Mouse (Mus musculus) cerebellum, adult 2 months (tissue): ENCODE measurements around the gene Eif4e3. TPM values are rescaled to one million over a fixed set of nuclear protein-coding genes. Genes with fewer than 3 reads are reported as not detected.
A peak's percentile ranks its signal among the peaks of the same experiment; 100 is the strongest.

ENCODE experiments used
- DNase-seq, 2 experiments: peaks; one replicate each; pipeline ENCODE4 v3.0.0; 2021
- H3K27ac ChIP-seq: fragments of 200-500 bp; 2 replicates; pipeline ENCODE4 v1.5.1; 2012; ENCODE audit warnings: low read length, control low read depth, inconsistent platforms; ENCODE audit not compliant: insufficient read depth
- H3K27me3 ChIP-seq: fragments of 200-500 bp; 2 replicates; pipeline ENCODE4 v1.6.1; 2012; ENCODE audit warnings: inconsistent platforms, mild to moderate bottlenecking, low read length, moderate library complexity; ENCODE audit not compliant: control insufficient read depth, insufficient read depth
- H3K4me1 ChIP-seq: fragments of 200-500 bp; 2 replicates; pipeline ENCODE4 v1.6.1; 2011; ENCODE audit warnings: low read length; ENCODE audit not compliant: control insufficient read depth, insufficient read depth
- H3K4me3 ChIP-seq: fragments of 200-500 bp; replicated peaks from 2 replicates; pipeline ENCODE3; 2011; ENCODE audit warnings: mild to moderate bottlenecking, low read depth, low read length, control low read depth; ENCODE audit not compliant: insufficient read depth
- CTCF ChIP-seq: fragments of 200-500 bp; IDR thresholded peaks from 2 replicates; pipeline ENCODE4 v1.5.1; 2011; ENCODE audit warnings: low read depth, mild to moderate bottlenecking, control low read depth, low read length, moderate library complexity, borderline replicate concordance; ENCODE audit not compliant: insufficient read depth
- POLR2A ChIP-seq: fragments of 200-500 bp; IDR thresholded peaks from 2 replicates; pipeline ENCODE4 v1.6.1; 2011; ENCODE audit warnings: low read length, control low read depth, borderline replicate concordance; ENCODE audit not compliant: insufficient read depth
- WGBS: fragments of 180-500 bp; shearing (Covaris S2); methylation state at CpG from one replicate; pipeline ENCODE4 v1.1.7; 2018; 5-methylcytosine and 5-hydroxymethylcytosine counted together
- polyA plus RNA-seq: library from polyadenylated mRNA; depleted of rRNA; stranded (reverse); fragments of >200 nt; gene quantifications from 2 replicates; pipeline ENCODE4 v1.2.3, GENCODE M21; 2012

Eif4e3 gene
- polyA plus RNA-seq, 1 experiment, result 16.0 TPM

DNA sequence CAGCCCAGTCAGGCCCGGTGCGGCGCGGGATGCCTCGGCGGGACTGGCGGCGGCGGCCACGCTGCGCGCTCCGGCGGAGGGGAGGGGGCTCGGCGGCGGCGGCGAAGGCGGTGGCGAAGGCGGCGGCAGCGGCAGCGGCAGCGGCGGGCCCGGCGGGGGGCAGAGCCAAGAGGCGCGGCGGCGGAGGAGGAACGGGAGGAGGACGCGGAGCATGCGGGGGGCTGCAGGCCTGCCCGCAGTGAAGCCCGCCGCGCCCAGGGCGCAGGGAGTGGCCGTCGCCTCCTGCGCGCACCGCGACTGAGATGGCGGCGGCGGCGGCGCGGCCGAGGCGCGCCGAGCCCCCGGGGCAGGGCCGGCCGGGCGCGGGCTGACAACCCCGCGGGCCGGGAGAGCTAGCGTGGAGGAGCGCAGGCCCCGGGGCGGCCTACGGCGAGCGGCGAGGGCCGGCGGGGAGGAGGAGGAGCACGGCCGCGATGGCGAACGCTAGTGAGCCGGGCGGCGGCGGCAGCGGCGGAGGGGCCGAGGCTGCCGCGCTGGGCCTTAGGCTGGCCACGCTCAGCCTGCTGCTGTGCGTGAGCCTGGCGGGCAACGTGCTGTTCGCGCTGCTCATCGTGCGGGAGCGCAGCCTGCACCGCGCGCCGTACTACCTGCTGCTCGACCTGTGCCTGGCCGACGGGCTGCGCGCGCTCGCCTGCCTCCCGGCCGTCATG lies 25.8 kb upstream of the Eif4e3 start, which contains the start of gene Gpr27:
Gpr27 (plus strand) TSS at position 474 of the 710 bp plus-strand sequence.
- TF ChIP-seq POLR2A, result 0 out of 2 replicates have a peak, but pooled peaks have one; percentile 28
- TF ChIP-seq CTCF, result no peak
- Histone ChIP-seq H3K27ac (peak within 1 kb of the TSS; percentile 65), H3K27me3 (no peaks in the 10 kb centered on the region), H3K4me3 (peak within 1 kb of the TSS; percentile 60), H3K4me1 (no peaks in the 10 kb centered on the region; the same call in 1 of the 2 replicates)
- 2% methylated on average over 94 of the region's 112 CpGs for WGBS
- DNase-seq, result peak; percentile 47 to 74

DNA sequence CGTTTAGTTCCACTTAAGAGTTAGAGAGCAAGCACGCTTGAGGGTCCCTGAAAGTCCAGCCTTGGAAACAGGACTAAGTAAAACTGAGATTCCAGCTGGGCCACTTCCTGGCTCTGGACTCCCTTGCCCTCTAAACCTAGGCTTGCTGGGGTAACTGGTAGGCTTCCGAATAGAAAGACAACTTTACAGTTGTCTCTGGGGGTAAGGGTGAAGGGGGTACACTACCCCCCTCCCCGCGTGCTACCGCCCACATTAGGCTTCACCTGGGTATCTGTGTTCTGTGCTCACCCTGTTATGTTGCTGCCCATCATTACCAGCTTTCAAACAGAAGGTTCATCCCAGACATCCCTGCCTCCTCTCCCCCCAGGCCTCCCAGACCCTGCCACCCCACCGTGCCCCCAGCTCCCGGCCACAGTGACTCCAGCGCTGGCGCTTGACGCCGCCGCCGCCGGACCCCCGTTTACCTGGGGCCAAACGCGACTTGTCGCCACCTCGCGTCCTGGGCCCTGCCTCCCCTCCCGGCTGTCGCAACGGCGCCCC lies 25.2 kb upstream of the Eif4e3 start:
- peak overlapping the region; percentile 60 for H3K4me3 ChIP-seq
- 0 out of 2 replicates have a peak overlapping the region, but pooled peaks have one; percentile 65 for H3K27ac ChIP-seq
- 5% methylated on average over 25 of the region's 25 CpGs for WGBS
- DNase-seq, result no peak
- TF ChIP-seq POLR2A (no peak), CTCF (no peak)
- H3K27me3 ChIP-seq, result no peaks in the 10 kb centered on the region
- H3K4me1 ChIP-seq, result no peaks in the 10 kb centered on the region; the same call in 1 of the 2 replicates

DNA sequence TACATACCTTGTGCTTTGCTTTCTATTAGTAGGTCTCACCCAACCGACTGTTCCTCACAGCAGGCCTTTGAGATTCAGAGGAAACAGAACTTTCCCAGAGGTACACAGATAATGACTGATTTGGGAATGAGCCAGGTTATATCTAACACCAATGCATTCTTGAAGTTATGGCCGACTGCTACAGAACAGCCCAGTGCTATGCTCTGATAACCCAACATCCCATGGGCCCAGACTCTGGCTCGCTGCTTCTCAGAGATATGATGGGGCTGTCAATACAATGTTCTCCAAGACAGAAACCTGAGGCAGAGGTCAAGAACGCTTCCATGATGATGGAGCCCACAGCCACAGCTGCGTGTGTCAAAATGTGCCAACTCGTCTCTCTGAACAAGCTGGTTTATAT lies 21.9 kb upstream of the Eif4e3 start:
- Histone ChIP-seq H3K27me3 (no peaks in the 10 kb centered on the region), H3K27ac (no peak overlapping the region), H3K4me3 (no peak overlapping the region), H3K4me1 (no peaks in the 10 kb centered on the region)
- WGBS, result 75% methylated on average over 6 of the region's 6 CpGs
- no peak for DNase-seq
- TF ChIP-seq POLR2A (no peak), CTCF (no peak)

DNA sequence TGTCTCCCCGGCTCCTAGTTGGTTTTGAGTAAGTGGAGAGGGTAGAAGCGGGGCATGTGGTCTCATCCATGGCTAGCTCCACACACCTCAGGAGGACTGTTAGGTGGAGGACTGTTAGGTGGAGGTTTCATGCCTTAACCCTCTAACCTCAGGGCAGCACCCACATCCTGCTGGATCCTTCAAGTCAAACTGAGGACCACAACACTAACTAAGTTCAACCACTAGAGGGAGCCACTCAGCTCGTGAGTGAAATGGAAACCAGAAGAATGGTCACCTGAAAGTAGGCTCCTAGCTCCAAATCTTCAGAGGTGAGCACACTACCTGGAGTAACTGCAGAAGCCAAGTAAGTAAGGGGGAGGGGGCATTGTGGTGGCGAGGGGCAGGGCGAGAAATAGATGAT lies 18.3 kb upstream of the Eif4e3 start:
- Histone ChIP-seq H3K27ac (no peak overlapping the region), H3K4me3 (no peak overlapping the region), H3K4me1 (no peaks in the 10 kb centered on the region), H3K27me3 (no peaks in the 10 kb centered on the region)
- DNase-seq, result no peak
- TF ChIP-seq POLR2A (no peak), CTCF (peak; percentile 53; the same call in 1 of the 2 replicates)
- 62% methylated on average over 5 of the region's 5 CpGs for WGBS

DNA sequence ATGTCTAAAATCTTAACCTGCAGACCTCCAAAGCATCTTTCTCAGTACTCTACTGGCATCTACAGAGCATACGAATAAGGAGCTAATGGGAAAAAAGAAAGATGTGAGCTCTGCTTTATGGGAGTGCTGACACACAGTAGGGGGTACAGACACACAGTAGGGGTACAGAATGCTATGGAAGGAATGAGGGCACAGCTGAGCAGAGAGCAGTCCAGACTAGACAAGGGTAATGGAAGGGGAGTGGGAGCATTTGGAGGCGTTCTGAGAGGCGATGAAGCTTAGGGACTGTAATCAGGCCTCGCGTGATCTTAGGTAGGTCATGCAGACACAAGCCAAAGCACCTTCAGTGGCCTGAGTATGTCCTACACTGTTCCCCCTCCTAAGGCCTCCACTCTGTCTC lies 17.4 kb upstream of the Eif4e3 start:
- no peaks in the 10 kb centered on the region for H3K27me3 ChIP-seq
- no peak for DNase-seq
- no peak overlapping the region for H3K27ac ChIP-seq
- 98% methylated on average over 5 of the region's 5 CpGs for WGBS
- no peak overlapping the region for H3K4me3 ChIP-seq
- TF ChIP-seq POLR2A (no peak), CTCF (no peak)
- H3K4me1 ChIP-seq, result no peaks in the 10 kb centered on the region

DNA sequence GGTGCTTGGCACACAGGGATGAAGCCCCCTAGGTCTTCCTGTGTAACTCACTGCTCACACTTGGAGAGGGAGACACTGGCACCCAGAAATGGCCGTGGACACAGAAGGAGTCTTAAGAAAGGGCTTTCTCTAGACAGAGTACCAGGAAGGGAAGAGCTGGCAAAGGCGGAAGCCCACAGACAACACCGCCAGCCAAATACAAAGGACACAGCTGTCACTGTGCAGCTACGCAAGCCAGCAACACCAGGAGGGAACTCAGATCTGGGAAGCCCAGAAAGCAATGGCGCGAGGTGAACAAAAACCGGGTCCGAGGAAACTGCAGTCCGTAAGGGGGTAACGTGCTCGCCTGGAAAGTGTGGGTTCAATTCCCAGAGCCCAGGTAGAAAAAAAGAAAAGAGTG lies 11.5 kb upstream of the Eif4e3 start:
- DNase-seq, result peak in 1 of 2 experiments; percentile 29
- Histone ChIP-seq H3K4me3 (peak overlapping the region; percentile 45), H3K4me1 (peaks cover 9% of the 10 kb centered on the region), H3K27me3 (no peaks in the 10 kb centered on the region), H3K27ac (no peak overlapping the region)
- TF ChIP-seq CTCF, result no peak
- TF ChIP-seq POLR2A, result no peak
- 11% methylated on average over 11 of the region's 11 CpGs for WGBS

DNA sequence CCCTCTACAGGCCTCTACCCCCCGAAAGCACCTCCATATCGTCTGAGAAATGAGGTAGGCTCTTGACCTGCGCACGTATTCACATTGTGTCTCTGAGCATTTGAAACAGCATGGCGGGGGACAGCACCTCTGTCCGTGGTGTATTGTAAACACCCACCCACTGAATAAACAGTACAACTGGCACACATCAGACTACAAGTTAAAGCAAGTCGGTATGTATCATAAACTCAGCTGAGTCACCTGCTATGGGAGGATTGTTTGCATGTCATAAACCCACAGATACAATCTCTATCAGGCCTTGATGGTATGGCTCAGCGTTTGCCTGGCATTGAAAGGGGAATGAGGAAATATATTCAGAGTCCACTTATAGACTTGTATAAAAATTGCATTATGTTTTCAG lies 10.8 kb upstream of the Eif4e3 start:
- H3K27ac ChIP-seq, result no peak overlapping the region
- TF ChIP-seq POLR2A, result no peak

DNA sequence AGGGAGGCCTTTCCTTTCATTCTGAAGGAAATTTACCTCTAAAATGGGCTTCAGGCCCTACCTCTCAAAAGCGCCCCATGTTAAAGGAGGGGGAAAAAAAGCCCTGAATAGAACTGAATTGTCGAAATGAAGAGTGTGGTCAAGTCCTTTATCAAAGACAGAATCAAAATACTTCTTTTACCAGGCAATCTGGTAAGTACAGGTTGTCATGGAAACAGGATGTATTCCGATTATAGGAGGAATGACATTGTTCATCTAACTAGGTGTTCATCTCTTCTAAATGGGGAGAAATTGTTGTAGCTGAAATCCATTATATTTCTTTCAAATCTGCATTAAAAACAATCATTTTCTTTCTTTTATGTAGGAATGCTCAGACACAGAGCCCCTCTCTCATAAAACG lies 7.9 kb upstream of the Eif4e3 start:
- no peaks in the 10 kb centered on the region for H3K27me3 ChIP-seq
- peaks cover 14% of the 10 kb centered on the region for H3K4me1 ChIP-seq
- no peak for DNase-seq
- H3K4me3 ChIP-seq, result no peak overlapping the region
- no peak for TF ChIP-seq POLR2A
- no peak for TF ChIP-seq CTCF
- WGBS, result 92% methylated on average over 4 of the region's 4 CpGs
- no peak overlapping the region for H3K27ac ChIP-seq

More for the DNA sequence above, 10.8 kb upstream of the Eif4e3 start:
- 91% methylated on average over 8 of the region's 8 CpGs for WGBS
- H3K4me3 ChIP-seq, result no peak overlapping the region
- H3K27me3 ChIP-seq, result no peaks in the 10 kb centered on the region
- H3K4me1 ChIP-seq, result peaks cover 9% of the 10 kb centered on the region
- DNase-seq, result no peak
